Mouse (Mus musculus) heart, embryonic 11.5 days (tissue): ENCODE data around the gene Heatr5b. TPM values are rescaled to one million over a fixed set of nuclear protein-coding genes. Genes with fewer than 3 reads are reported as not detected.

Experiments
- ATAC-seq: fragments of 200-750 bp; cut with Nextera tagmentation; replicated peaks from 2 replicates; pipeline ENCODE4 v1.8.0; 2017; ENCODE audit warnings: moderate library complexity; ENCODE audit not compliant: insufficient number of reproducible peaks, low FRiP score, low TSS enrichment
- H3K27ac ChIP-seq: fragments of 300-500 bp; sonication (generic); 2 replicates; pipeline ENCODE4 v1.5.1; 2014; ENCODE audit warnings: mild to moderate bottlenecking, low read depth, low read length
- H3K27me3 ChIP-seq: fragments of 300-500 bp; sonication (generic); 2 replicates; pipeline ENCODE4 v1.6.1; 2014; ENCODE audit warnings: mild to moderate bottlenecking, low read length, mixed read lengths; ENCODE audit not compliant: control insufficient read depth, insufficient read depth
- H3K36me3 ChIP-seq: fragments of 300-500 bp; sonication (generic); 2 replicates; pipeline ENCODE4 v1.6.1; 2014; ENCODE audit warnings: mild to moderate bottlenecking, low read length, moderate library complexity, mixed read lengths; ENCODE audit not compliant: control insufficient read depth, insufficient read depth
- H3K4me1 ChIP-seq: fragments of 300-500 bp; sonication (generic); 2 replicates; pipeline ENCODE4 v1.6.1; 2014; ENCODE audit warnings: low read length; ENCODE audit not compliant: control insufficient read depth, insufficient read depth
- H3K4me2 ChIP-seq: fragments of 300-500 bp; sonication (generic); 2 replicates; pipeline ENCODE4 v1.6.1; 2014; ENCODE audit warnings: mild to moderate bottlenecking, moderate library complexity
- H3K4me3 ChIP-seq: fragments of 300-500 bp; sonication (generic); 2 replicates; pipeline ENCODE4 v1.5.1; 2014; ENCODE audit warnings: low read depth, low read length
- H3K9ac ChIP-seq: fragments of 300-500 bp; sonication (generic); 2 replicates; pipeline ENCODE4 v1.6.1; 2014; ENCODE audit warnings: mild to moderate bottlenecking, low read depth, low read length, moderate library complexity
- H3K9me3 ChIP-seq: fragments of 300-500 bp; sonication (generic); replicated peaks from 2 replicates; pipeline ENCODE4 v1.6.1; 2016; ENCODE audit warnings: low read length; ENCODE audit not compliant: control insufficient read depth
- WGBS: fragments of 180-500 bp; shearing (Covaris S2); extraction: QIAGEN DNeasy Blood & Tissue Kit; methylation state at CpG from one replicate; pipeline ENCODE4 v1.1.7; 2014; ENCODE audit not compliant: insufficient replicate concordance; 5-methylcytosine and 5-hydroxymethylcytosine counted together
- polyA plus RNA-seq: library from polyadenylated mRNA; unstranded; fragments of >200 nt; fragmentation: Nextera tagmentation; extraction: Ambion mirVana; gene quantifications from 2 replicates; pipeline ENCODE4 v1.2.1, GENCODE M21; 2014

Gene Heatr5b
- polyA plus RNA-seq: 16.9 and 18.7 TPM in 2 replicates

- Histone ChIP-seq H3K4me3 (peak within 1 kb of the TSS; percentile 88), H3K36me3 (peaks cover 8% of the 10 kb centered on the region; the same call in 1 of the 2 replicates), H3K27ac (peak within 1 kb of the TSS; percentile 82), H3K4me2 (peak within 1 kb of the TSS; percentile 80), H3K9me3 (no peaks in the 10 kb centered on the region), H3K27me3 (no peaks in the 10 kb centered on the region), H3K4me1 (no peaks in the 10 kb centered on the region), H3K9ac (peak within 1 kb of the TSS; percentile 83)
- ATAC-seq: peak; percentile 99
- WGBS: under 1% methylated on average over 81 of the region's 81 CpGs
Measured at GRCm38 (mm10) chr17:78834856-78835835, at the start of gene Heatr5b, which contains the start of gene Gpatch11. Gene Heatr5b, minus strand, starts transcription at chr17:78835364. Gene Gpatch11, plus strand, starts transcription at chr17:78835567.

- H3K27ac ChIP-seq: no peak overlapping the region
- no peak overlapping the region for H3K4me3 ChIP-seq
- H3K36me3 ChIP-seq: no peaks in the 10 kb centered on the region
- no peak for ATAC-seq
- 0 out of 2 replicates have a peak, but pooled peaks cover 7% of the 10 kb centered on the region for H3K4me1 ChIP-seq
- H3K27me3 ChIP-seq: no peaks in the 10 kb centered on the region
- H3K9me3 ChIP-seq: no peaks in the 10 kb centered on the region
- no peak overlapping the region for H3K9ac ChIP-seq
- WGBS: 92% methylated on average over 4 of the region's 4 CpGs
- no peak overlapping the region for H3K4me2 ChIP-seq
Measured at GRCm38 (mm10) chr17:78883291-78883690, 48.1 kb upstream of the Heatr5b start.

- H3K9me3 ChIP-seq: no peaks in the 10 kb centered on the region
- H3K4me3 ChIP-seq: peak within 1 kb of the TSS; percentile 67
- H3K27ac ChIP-seq: peak within 1 kb of the TSS; percentile 76
- 1% methylated on average over 28 of the region's 28 CpGs for WGBS
- H3K27me3 ChIP-seq: no peaks in the 10 kb centered on the region
- H3K9ac ChIP-seq: peak within 1 kb of the TSS; percentile 86
- H3K4me2 ChIP-seq: peak within 1 kb of the TSS; percentile 71
- H3K36me3 ChIP-seq: no peaks in the 10 kb centered on the region
- H3K4me1 ChIP-seq: 0 out of 2 replicates have a peak, but pooled peaks cover 7% of the 10 kb centered on the region
- ATAC-seq: peak; percentile 96
Measured at GRCm38 (mm10) chr17:78882401-78883112, 47.4 kb upstream of the Heatr5b start, which contains the start of gene Eif2ak2. Gene Eif2ak2, minus strand, starts transcription at chr17:78882573.

GRCm38 (mm10) chr17:78881878-78882304, 46.7 kb upstream of the Heatr5b start:
- H3K27ac ChIP-seq: peak overlapping the region; percentile 76
- 0 out of 2 replicates have a peak, but pooled peaks cover 7% of the 10 kb centered on the region for H3K4me1 ChIP-seq
- H3K4me3 ChIP-seq: peak overlapping the region; percentile 67
- WGBS: 6% methylated on average over 7 of the region's 7 CpGs
- peak; percentile 58 for ATAC-seq
- H3K9me3 ChIP-seq: no peaks in the 10 kb centered on the region
- H3K9ac ChIP-seq: peak overlapping the region; percentile 86
- no peaks in the 10 kb centered on the region for H3K27me3 ChIP-seq
- H3K4me2 ChIP-seq: peak overlapping the region; percentile 71
- no peaks in the 10 kb centered on the region for H3K36me3 ChIP-seq

- WGBS: 85% methylated on average over 6 of the region's 6 CpGs
- Histone ChIP-seq H3K27ac (no peak overlapping the region), H3K4me1 (no peaks in the 10 kb centered on the region), H3K9me3 (no peaks in the 10 kb centered on the region), H3K27me3 (no peaks in the 10 kb centered on the region), H3K4me3 (no peak overlapping the region), H3K9ac (no peak overlapping the region), H3K36me3 (peaks cover 7% of the 10 kb centered on the region; the same call in 1 of the 2 replicates), H3K4me2 (no peak overlapping the region)
- ATAC-seq: no peak
Measured at GRCm38 (mm10) chr17:78873886-78874285, 38.7 kb upstream of the Heatr5b start.

GRCm38 (mm10) chr17:78856243-78856642, 21.1 kb upstream of the Heatr5b start:
- Histone ChIP-seq H3K4me1 (no peaks in the 10 kb centered on the region), H3K9me3 (no peaks in the 10 kb centered on the region), H3K9ac (no peak overlapping the region), H3K36me3 (peaks cover 8% of the 10 kb centered on the region; the same call in 1 of the 2 replicates), H3K4me2 (no peak overlapping the region), H3K27me3 (no peaks in the 10 kb centered on the region), H3K27ac (no peak overlapping the region), H3K4me3 (no peak overlapping the region)
- 85% methylated on average over 10 of the region's 10 CpGs for WGBS
- no peak for ATAC-seq

GRCm38 (mm10) chr17:78842271-78842928, 7.2 kb upstream of the Heatr5b start:
- peaks cover 22% of the 10 kb centered on the region for H3K36me3 ChIP-seq
- H3K9me3 ChIP-seq: no peaks in the 10 kb centered on the region

GRCm38 (mm10) chr17:78836056-78836455, 892 bp upstream of the Heatr5b start:
- peak overlapping the region; percentile 82 for H3K27ac ChIP-seq
- peak overlapping the region; percentile 73 for H3K9ac ChIP-seq
- H3K27me3 ChIP-seq: no peaks in the 10 kb centered on the region
- H3K4me3 ChIP-seq: peak overlapping the region; percentile 88
- H3K9me3 ChIP-seq: no peaks in the 10 kb centered on the region
- no peaks in the 10 kb centered on the region for H3K4me1 ChIP-seq
- no peak for ATAC-seq
- peaks cover 8% of the 10 kb centered on the region; the same call in 1 of the 2 replicates for H3K36me3 ChIP-seq
- 46% methylated on average over 2 of the region's 2 CpGs for WGBS
- peak overlapping the region; percentile 80 for H3K4me2 ChIP-seq

More at GRCm38 (mm10) chr17:78842271-78842928, 7.2 kb upstream of the Heatr5b start:
- no peak overlapping the region for H3K4me2 ChIP-seq
- H3K4me1 ChIP-seq: no peaks in the 10 kb centered on the region
- no peak overlapping the region for H3K4me3 ChIP-seq
- H3K27me3 ChIP-seq: no peaks in the 10 kb centered on the region
- no peak for ATAC-seq
- 89% methylated on average over 7 of the region's 7 CpGs for WGBS
- no peak overlapping the region for H3K9ac ChIP-seq
- no peak overlapping the region for H3K27ac ChIP-seq
